Mouse (Mus musculus): ENCODE measurements around the gene Tspan9.

Gene Tspan9

GRCm38 (mm10) chr6:127986357-127986756 lies 157.0 kb downstream of the Tspan9 start:
- no peak for DNase-seq (ENCODE audit: low read depth, low spot score)

GRCm38 (mm10) chr6:127981176-127981575 lies 162.2 kb downstream of the Tspan9 start:
- DNase-seq (ENCODE audit: low read depth, low spot score), result no peak

- no peak for DNase-seq (ENCODE audit: low read depth, low spot score)
Observed at GRCm38 (mm10) chr6:127980381-127981045, 162.9 kb downstream of the Tspan9 start.

GRCm38 (mm10) chr6:127979831-127980230 lies 163.6 kb downstream of the Tspan9 start:
- no peak for DNase-seq (ENCODE audit: low read depth, low spot score)

GRCm38 (mm10) chr6:127978941-127979340 lies 164.5 kb downstream of the Tspan9 start:
- no peak for DNase-seq (ENCODE audit: low read depth, low spot score)

GRCm38 (mm10) chr6:127976695-127977094 lies 166.7 kb downstream of the Tspan9 start:
- DNase-seq (ENCODE audit: low read depth, low spot score), result no peak

GRCm38 (mm10) chr6:127974000-127974399 lies 169.4 kb downstream of the Tspan9 start:
- DNase-seq (ENCODE audit: low read depth, low spot score), result no peak

- DNase-seq (ENCODE audit: low read depth, low spot score), result no peak
Observed at GRCm38 (mm10) chr6:127973553-127973952, 169.8 kb downstream of the Tspan9 start.

GRCm38 (mm10) chr6:127971931-127972330 lies 171.5 kb downstream of the Tspan9 start:
- DNase-seq (ENCODE audit: low read depth, low spot score), result no peak

- no peak for DNase-seq (ENCODE audit: low read depth, low spot score)
Observed at GRCm38 (mm10) chr6:127970848-127971247, 172.5 kb downstream of the Tspan9 start.

- DNase-seq (ENCODE audit: low read depth, low spot score), result peak; percentile 67
Observed at GRCm38 (mm10) chr6:127970120-127970519, 173.3 kb downstream of the Tspan9 start.

GRCm38 (mm10) chr6:127969709-127970108 lies 173.7 kb downstream of the Tspan9 start:
- no peak for DNase-seq (ENCODE audit: low read depth, low spot score)

- DNase-seq (ENCODE audit: low read depth, low spot score), result peak; percentile 28
Observed at GRCm38 (mm10) chr6:127965497-127965896, 177.9 kb downstream of the Tspan9 start.

- DNase-seq (ENCODE audit: low read depth, low spot score), result no peak
Observed at GRCm38 (mm10) chr6:127960203-127960602, 183.2 kb downstream of the Tspan9 start.

GRCm38 (mm10) chr6:127956172-127956571 lies 187.2 kb downstream of the Tspan9 start:
- DNase-seq (ENCODE audit: low read depth, low spot score), result no peak

GRCm38 (mm10) chr6:127953071-127953470 lies 190.3 kb downstream of the Tspan9 start:
- no peak for DNase-seq (ENCODE audit: low read depth, low spot score)

- DNase-seq (ENCODE audit: low read depth, low spot score), result no peak
Observed at GRCm38 (mm10) chr6:127949885-127950284, 193.5 kb downstream of the Tspan9 start.

GRCm38 (mm10) chr6:127948656-127949055 lies 194.7 kb downstream of the Tspan9 start:
- DNase-seq (ENCODE audit: low read depth, low spot score), result no peak

- DNase-seq (ENCODE audit: low read depth, low spot score), result peak; percentile 58
Observed at GRCm38 (mm10) chr6:127945725-127946124, 197.7 kb downstream of the Tspan9 start.

- no peak for DNase-seq (ENCODE audit: low read depth, low spot score)
Observed at GRCm38 (mm10) chr6:127942421-127942820, 201.0 kb downstream of the Tspan9 start.

- DNase-seq (ENCODE audit: low read depth, low spot score), result no peak
Observed at GRCm38 (mm10) chr6:127935105-127935504, 208.3 kb downstream of the Tspan9 start.

GRCm38 (mm10) chr6:127933841-127934240 lies 209.6 kb downstream of the Tspan9 start:
- no peak for DNase-seq (ENCODE audit: low read depth, low spot score)

GRCm38 (mm10) chr6:127932697-127933096 lies 210.7 kb downstream of the Tspan9 start:
- DNase-seq (ENCODE audit: low read depth, low spot score), result no peak

- no peak for DNase-seq (ENCODE audit: low read depth, low spot score)
Observed at GRCm38 (mm10) chr6:127928682-127929081, 214.7 kb downstream of the Tspan9 start.
